In the genomic region with DNA sequence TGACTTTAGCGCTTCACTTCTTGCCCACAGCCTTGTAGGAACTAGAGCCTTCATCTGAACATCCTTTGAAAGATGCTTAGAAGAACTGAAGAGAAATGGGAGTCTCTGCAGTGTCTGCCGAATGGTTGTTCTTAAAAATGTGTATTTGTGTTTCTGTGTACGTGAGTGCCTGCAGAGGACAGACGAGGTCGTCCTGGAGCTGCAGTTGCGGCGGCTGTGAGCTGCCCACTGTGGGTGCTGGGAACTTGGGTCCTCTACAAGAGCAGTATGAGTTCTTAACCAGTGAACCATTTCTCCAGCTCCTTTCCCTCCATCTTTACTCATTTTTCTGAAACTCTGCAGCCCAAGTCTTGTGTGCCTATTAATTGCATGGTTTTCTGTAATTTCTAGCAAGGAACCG, we compare ENCODE assay signal across 8 mouse cellular contexts. TPM values are rescaled to one million over a fixed set of nuclear protein-coding genes. Genes with fewer than 3 reads are reported as not detected.
DNase-seq lines count a peak whose midpoint lies in the region; ATAC-seq and TF ChIP-seq lines count a peak whose summit lies in the region.

No protein-coding gene starts in this region.

- TF ChIP-seq POLR2A in small intestine, adult 2 months (IDR thresholded peaks at IDR 0.05; ENCODE audit: low read depth, low read length), result no peak

- in situ Hi-C loops in Patski (cut with MboI; ENCODE audit: low pct_unique_long_range_greater_than_20kb), result no loop called here

- peak overlapping the region; percentile 98 for H3K9ac ChIP-seq in heart, embryonic 16.5 days (ENCODE audit: low read length)
- peak overlapping the region; percentile 99 for H3K9ac ChIP-seq in forebrain, embryonic 15.5 days (replicated peaks)
- H3K9ac ChIP-seq in liver, embryonic 11.5 days (ENCODE audit: low read depth, low read length), result peak overlapping the region; percentile 97

- H3K4me1 ChIP-seq in heart, embryonic 16.5 days (ENCODE audit: control insufficient read depth, insufficient read depth, low read length), result peaks cover 11% of the 10 kb centered on the region; the same call in 1 of the 2 replicates
- peaks cover 20% of the 10 kb centered on the region for H3K4me1 ChIP-seq in forebrain, embryonic 15.5 days
- H3K4me1 ChIP-seq in liver, embryonic 11.5 days (replicated peaks; ENCODE audit: control insufficient read depth, insufficient read depth, low read length), result peaks cover 11% of the 10 kb centered on the region
- no peaks in the 10 kb centered on the region; the same call in none of the 2 replicates for H3K4me1 ChIP-seq in small intestine, adult 2 months (ENCODE audit: control insufficient read depth, insufficient read depth, insufficient read length, low read length)

- H3K9me3 ChIP-seq in heart, embryonic 16.5 days (replicated peaks; ENCODE audit: control insufficient read depth, low read length), result no peaks in the 10 kb centered on the region
- no peaks in the 10 kb centered on the region for H3K9me3 ChIP-seq in forebrain, embryonic 15.5 days
- no peaks in the 10 kb centered on the region for H3K9me3 ChIP-seq in liver, embryonic 11.5 days (ENCODE audit: control insufficient read depth, low read length)

- peak; percentile 1; the same call in 1 of the 2 replicates for ATAC-seq in heart, embryonic 16.5 days (replicated peaks; ENCODE audit: extremely low read depth, insufficient read depth, low FRiP score)
- peak; percentile 13 for ATAC-seq in Patski
- ATAC-seq in forebrain, embryonic 15.5 days (replicated peaks), result peak; percentile 42; the same call in 1 of the 2 replicates
- ATAC-seq in liver, embryonic 11.5 days (replicated peaks; ENCODE audit: low FRiP score), result peak; percentile 22

- CTCF ChIA-PET in Patski (lab: Charles Lee), result interaction anchor here (1.7 kb wide), 1 partner anchor 38 kb away, joined by 4 read pairs; no protein-coding TSS in a partner anchor

- H3K27me3 ChIP-seq in heart, embryonic 16.5 days (ENCODE audit: control insufficient read depth, insufficient read depth, low read length), result no peaks in the 10 kb centered on the region
- no peaks in the 10 kb centered on the region for H3K27me3 ChIP-seq in Patski
- H3K27me3 ChIP-seq in forebrain, embryonic 15.5 days, result no peaks in the 10 kb centered on the region
- H3K27me3 ChIP-seq in liver, embryonic 11.5 days (replicated peaks; ENCODE audit: control insufficient read depth, insufficient read depth, low read length), result no peaks in the 10 kb centered on the region
- no peaks in the 10 kb centered on the region for H3K27me3 ChIP-seq in small intestine, adult 2 months (ENCODE audit: control insufficient read depth, insufficient read depth, low read length)

- peak overlapping the region; percentile 97 for H3K4me3 ChIP-seq in heart, embryonic 16.5 days (ENCODE audit: low read length)
- H3K4me3 ChIP-seq in forebrain, embryonic 15.5 days, result peak overlapping the region; percentile 92
- peak overlapping the region; percentile 87 for H3K4me3 ChIP-seq in liver, embryonic 11.5 days (ENCODE audit: low read depth, low read length)
- peak overlapping the region; percentile 99 for H3K4me3 ChIP-seq in small intestine, adult 2 months (ENCODE audit: low read depth, low read length)

- no peak for TF ChIP-seq CTCF in Patski (IDR thresholded peaks at IDR 0.05)
- TF ChIP-seq CTCF in small intestine, adult 2 months (IDR thresholded peaks at IDR 0.05; ENCODE audit: extremely low read depth, insufficient read length, insufficient replicate concordance, low read depth, low read length), result no peak

- no peaks in the 10 kb centered on the region for H3K36me3 ChIP-seq in heart, embryonic 16.5 days (ENCODE audit: control insufficient read depth, insufficient read depth)
- no peaks in the 10 kb centered on the region for H3K36me3 ChIP-seq in forebrain, embryonic 15.5 days
- no peaks in the 10 kb centered on the region for H3K36me3 ChIP-seq in liver, embryonic 11.5 days (ENCODE audit: control insufficient read depth, insufficient read depth, low read length)
- H3K36me3 ChIP-seq in small intestine, adult 2 months (ENCODE audit: control insufficient read depth, insufficient read depth, low read length), result no peaks in the 10 kb centered on the region

- POLR2A ChIA-PET in Patski (lab: Charles Lee), result interaction anchor here (0.8 to 1.4 kb wide), 2 partner anchors 20 to 30 kb away, joined by 3 to 5 read pairs; no protein-coding TSS in a partner anchor

- WGBS in heart, embryonic 16.5 days, result 40% methylated on average over 8 of the region's 8 CpGs
- 45% methylated on average over 8 of the region's 8 CpGs for WGBS in forebrain, embryonic 15.5 days
- WGBS in liver, embryonic 11.5 days, result 45% methylated on average over 8 of the region's 8 CpGs
- 24% methylated on average over 8 of the region's 8 CpGs for WGBS in small intestine, adult 2 months

- peak overlapping the region; percentile 54; the same call in 1 of the 2 replicates for H3K27ac ChIP-seq in heart, embryonic 16.5 days (ENCODE audit: low read length)
- H3K27ac ChIP-seq in forebrain, embryonic 15.5 days (replicated peaks), result peak overlapping the region; percentile 68
- peak overlapping the region; percentile 76 for H3K27ac ChIP-seq in liver, embryonic 11.5 days (ENCODE audit: low read depth, low read length)
- H3K27ac ChIP-seq in small intestine, adult 2 months (ENCODE audit: insufficient read depth, low read depth, low read length), result peak overlapping the region; percentile 17; the same call in 1 of the 2 replicates

- H3K4me2 ChIP-seq in heart, embryonic 16.5 days (ENCODE audit: low read depth, low read length), result peak overlapping the region; percentile 92
- H3K4me2 ChIP-seq in forebrain, embryonic 15.5 days (replicated peaks), result peak overlapping the region; percentile 80
- peak overlapping the region; percentile 84 for H3K4me2 ChIP-seq in liver, embryonic 11.5 days

- no peak for DNase-seq in heart, adult 11 months
- no peak for DNase-seq in Patski (ENCODE audit: low read depth, low spot score)
- DNase-seq in liver, embryonic 11.5 days (ENCODE audit: low spot score), result no peak
- no peak for DNase-seq in ovary, adult 18-20 months (ENCODE audit: low spot score)
- DNase-seq in layer of hippocampus, adult 8-10 months (ENCODE audit: low spot score in 2 of 2), result no peak

RNA-seq across cellular contexts. Expression of a gene that starts 0.5 kb away (rescaled TPM):
- 17.8 and 22.0 TPM in 2 replicates for polyA plus RNA-seq in heart, embryonic 16.5 days (2015; fragmentation: Nextera tagmentation; extraction: Ambion mirVana)
- 10.2 TPM for polyA plus RNA-seq in Patski (2021)
- polyA plus RNA-seq in forebrain, embryonic 15.5 days (2015; fragmentation: Nextera tagmentation; extraction: Ambion mirVana), result 32.4 and 35.3 TPM in 2 replicates
- 89.3 and 94.7 TPM in 2 replicates for polyA plus RNA-seq in liver, embryonic 11.5 days (2014; fragmentation: Nextera tagmentation; extraction: Ambion mirVana)
- polyA plus RNA-seq in small intestine, adult 2 months (2012; rRNA removed), result 0.95 and 1.5 TPM in 2 replicates
- 10 to 100 TPM; 16.1 to 26.7 (median 22.6) TPM for total RNA-seq in layer of hippocampus, adult 8-10 months (2022)

RNA-seq across cellular contexts. Expression of a gene that starts 0.5 kb away (rescaled TPM):
- polyA plus RNA-seq in heart, embryonic 16.5 days (2015; fragmentation: Nextera tagmentation; extraction: Ambion mirVana), result 3.2 TPM in 2 replicates
- 21.0 TPM for polyA plus RNA-seq in Patski (2021)
- polyA plus RNA-seq in forebrain, embryonic 15.5 days (2015; fragmentation: Nextera tagmentation; extraction: Ambion mirVana), result 11.4 and 13.8 TPM in 2 replicates
- polyA plus RNA-seq in liver, embryonic 11.5 days (2014; fragmentation: Nextera tagmentation; extraction: Ambion mirVana), result 19.0 and 19.2 TPM in 2 replicates
- polyA plus RNA-seq in small intestine, adult 2 months (2012; rRNA removed), result 0.43 and 0.84 TPM in 2 replicates
- 1 to 10 TPM; 5.2 to 7.4 (median 6.4) TPM for total RNA-seq in layer of hippocampus, adult 8-10 months (2022)

RNA-seq across cellular contexts. Expression of a gene that starts 52.4 kb away (rescaled TPM):
- not detected in 2 replicates for polyA plus RNA-seq in heart, embryonic 16.5 days (2015; fragmentation: Nextera tagmentation; extraction: Ambion mirVana)
- not detected for polyA plus RNA-seq in Patski (2021)
- polyA plus RNA-seq in forebrain, embryonic 15.5 days (2015; fragmentation: Nextera tagmentation; extraction: Ambion mirVana), result not detected in 2 replicates
- not detected in 2 replicates for polyA plus RNA-seq in liver, embryonic 11.5 days (2014; fragmentation: Nextera tagmentation; extraction: Ambion mirVana)
- not detected in 2 replicates for polyA plus RNA-seq in small intestine, adult 2 months (2012; rRNA removed)
- not detected for total RNA-seq in layer of hippocampus, adult 8-10 months (2022)

RNA-seq across cellular contexts. Expression of a gene that starts 58.3 kb away (rescaled TPM):
- not detected in 2 replicates for polyA plus RNA-seq in heart, embryonic 16.5 days (2015; fragmentation: Nextera tagmentation; extraction: Ambion mirVana)
- not detected for polyA plus RNA-seq in Patski (2021)
- not detected in 2 replicates for polyA plus RNA-seq in forebrain, embryonic 15.5 days (2015; fragmentation: Nextera tagmentation; extraction: Ambion mirVana)
- not detected in 2 replicates for polyA plus RNA-seq in liver, embryonic 11.5 days (2014; fragmentation: Nextera tagmentation; extraction: Ambion mirVana)
- polyA plus RNA-seq in small intestine, adult 2 months (2012; rRNA removed), result not detected in 2 replicates
- total RNA-seq in layer of hippocampus, adult 8-10 months (2022), result not detected

Comparison
In these comparisons a context has a peak if more than half of its experiments do, and no peak if none do; other contexts are left out.
1. H3K27ac ChIP-seq: peak in every context shown above with its lines; median percentile 76 in liver, embryonic 11.5 days; 68 in forebrain, embryonic 15.5 days; 54 in heart, embryonic 16.5 days; 17 in small intestine, adult 2 months.